Mouse (Mus musculus): ENCODE measurements at regions not wholly inside any gene's neighbourhood (a gene's known extent, or its start where the extent isn't known, plus 50 kb on each side); places are given as distances from the start of the nearest gene placed in this dataset.

GRCm38 (mm10) chr19:52768117-52768516 is 271.9 kb downstream of the Xpnpep1 start:
- DNase-seq (ENCODE audit: low spot score), result no peak
- Histone ChIP-seq H3K9ac (ENCODE audit: low read depth, low read length) (no peak overlapping the region), H3K9me3 (ENCODE audit: control insufficient read depth, low read length) (no peaks in the 10 kb centered on the region), H3K27me3 (replicated peaks; ENCODE audit: control insufficient read depth, insufficient read depth, low read length) (no peaks in the 10 kb centered on the region), H3K36me3 (ENCODE audit: control insufficient read depth, insufficient read depth, low read length) (no peaks in the 10 kb centered on the region), H3K4me3 (ENCODE audit: low read depth, low read length) (no peak overlapping the region), H3K4me2 (ENCODE audit: low read depth, low read length) (no peak overlapping the region), H3K4me1 (ENCODE audit: control insufficient read depth, insufficient read depth, low read length) (no peaks in the 10 kb centered on the region), H3K27ac (replicated peaks; ENCODE audit: low read depth, low read length) (no peak overlapping the region)
- WGBS, result 66% methylated on average over 5 of the region's 5 CpGs
- ATAC-seq (ENCODE audit: low read depth), result no peak

- 87% methylated on average over 9 of the region's 9 CpGs for WGBS
- no peak for DNase-seq (ENCODE audit: low spot score)
Observed at GRCm38 (mm10) chr19:52738946-52739345, 301.1 kb downstream of the Xpnpep1 start.

DNA sequence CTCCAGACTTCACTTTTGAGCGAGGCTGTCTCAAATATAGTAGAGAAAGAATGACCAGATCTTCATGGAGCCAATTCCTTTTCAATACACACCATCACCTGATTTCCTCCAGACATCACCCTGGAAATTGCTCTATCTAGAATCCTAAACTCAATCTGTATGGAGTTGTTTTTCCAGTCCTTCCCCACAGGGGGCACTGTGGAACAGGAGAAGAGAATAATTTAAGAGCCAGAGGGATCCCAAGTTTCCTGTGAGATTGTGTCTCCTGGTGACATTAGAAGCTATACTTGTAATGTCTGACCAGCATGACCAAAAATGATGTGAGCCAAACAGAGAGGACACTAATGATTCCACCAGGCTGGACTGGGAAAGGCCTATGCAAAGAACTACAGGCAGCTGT is 318.2 kb downstream of the Xpnpep1 start:
- H3K9me3 ChIP-seq (ENCODE audit: control insufficient read depth, low read length), result no peaks in the 10 kb centered on the region
- H3K9ac ChIP-seq (ENCODE audit: low read depth, low read length), result no peak overlapping the region
- H3K4me2 ChIP-seq (ENCODE audit: low read depth, low read length), result no peak overlapping the region
- no peaks in the 10 kb centered on the region for H3K36me3 ChIP-seq (ENCODE audit: control insufficient read depth, insufficient read depth, low read length)
- no peak overlapping the region for H3K4me3 ChIP-seq (ENCODE audit: low read depth, low read length)
- no peaks in the 10 kb centered on the region for H3K27me3 ChIP-seq (replicated peaks; ENCODE audit: control insufficient read depth, insufficient read depth, low read length)
- no peaks in the 10 kb centered on the region for H3K4me1 ChIP-seq (ENCODE audit: control insufficient read depth, insufficient read depth, low read length)
- ATAC-seq (ENCODE audit: low read depth), result no peak
- 33% methylated on average over 1 of the region's 1 CpGs for WGBS
- no peak overlapping the region for H3K27ac ChIP-seq (replicated peaks; ENCODE audit: low read depth, low read length)
- DNase-seq (ENCODE audit: low spot score), result no peak

More at GRCm38 (mm10) chr19:52738946-52739345, 301.1 kb downstream of the Xpnpep1 start:
- no peaks in the 10 kb centered on the region for H3K27me3 ChIP-seq (replicated peaks; ENCODE audit: control insufficient read depth, insufficient read depth, low read length)
- no peak overlapping the region for H3K4me2 ChIP-seq (ENCODE audit: low read depth, low read length)
- H3K4me3 ChIP-seq (ENCODE audit: low read depth, low read length), result no peak overlapping the region
- no peaks in the 10 kb centered on the region for H3K9me3 ChIP-seq (ENCODE audit: control insufficient read depth, low read length)
- no peak overlapping the region for H3K27ac ChIP-seq (replicated peaks; ENCODE audit: low read depth, low read length)
- no peaks in the 10 kb centered on the region for H3K36me3 ChIP-seq (ENCODE audit: control insufficient read depth, insufficient read depth, low read length)
- no peaks in the 10 kb centered on the region for H3K4me1 ChIP-seq (ENCODE audit: control insufficient read depth, insufficient read depth, low read length)
- H3K9ac ChIP-seq (ENCODE audit: low read depth, low read length), result no peak overlapping the region
- ATAC-seq (ENCODE audit: low read depth), result no peak

GRCm38 (mm10) chr19:52715359-52715758 is 324.7 kb downstream of the Xpnpep1 start:
- Histone ChIP-seq H3K4me1 (ENCODE audit: control insufficient read depth, insufficient read depth, low read length) (no peaks in the 10 kb centered on the region), H3K9me3 (ENCODE audit: control insufficient read depth, low read length) (no peaks in the 10 kb centered on the region), H3K36me3 (ENCODE audit: control insufficient read depth, insufficient read depth, low read length) (no peaks in the 10 kb centered on the region), H3K27ac (replicated peaks; ENCODE audit: low read depth, low read length) (no peak overlapping the region), H3K9ac (ENCODE audit: low read depth, low read length) (no peak overlapping the region), H3K4me3 (ENCODE audit: low read depth, low read length) (no peak overlapping the region), H3K4me2 (ENCODE audit: low read depth, low read length) (no peak overlapping the region), H3K27me3 (replicated peaks; ENCODE audit: control insufficient read depth, insufficient read depth, low read length) (no peaks in the 10 kb centered on the region)
- DNase-seq (ENCODE audit: low spot score), result peak; percentile 27
- WGBS, result 33% methylated on average over 5 of the region's 5 CpGs
- ATAC-seq (ENCODE audit: low read depth), result no peak

DNA sequence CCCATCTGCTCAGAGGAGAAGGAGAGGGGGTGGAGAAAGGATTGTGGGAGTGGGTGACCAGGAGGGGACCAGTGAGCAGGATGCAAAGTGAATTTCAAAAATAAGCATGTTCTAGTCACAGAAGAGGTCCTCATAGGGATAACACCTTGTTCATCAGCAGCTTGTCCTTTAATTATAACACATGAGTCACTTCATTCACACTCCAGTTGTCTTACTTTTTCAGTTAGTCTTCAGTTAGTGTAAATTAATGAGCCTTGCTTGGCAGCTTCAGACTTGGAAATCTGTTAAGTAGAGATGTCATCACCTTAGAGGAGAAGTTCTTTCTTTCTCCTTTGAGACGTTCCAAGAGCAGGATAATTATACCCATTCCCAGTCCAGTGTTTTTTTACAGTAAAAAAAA is 332.3 kb downstream of the Xpnpep1 start:
- no peaks in the 10 kb centered on the region for H3K27me3 ChIP-seq (replicated peaks; ENCODE audit: control insufficient read depth, insufficient read depth, low read length)
- H3K27ac ChIP-seq (replicated peaks; ENCODE audit: low read depth, low read length), result no peak overlapping the region
- no peak overlapping the region for H3K9ac ChIP-seq (ENCODE audit: low read depth, low read length)
- H3K9me3 ChIP-seq (ENCODE audit: control insufficient read depth, low read length), result no peaks in the 10 kb centered on the region
- H3K4me1 ChIP-seq (ENCODE audit: control insufficient read depth, insufficient read depth, low read length), result no peaks in the 10 kb centered on the region
- no peak overlapping the region for H3K4me2 ChIP-seq (ENCODE audit: low read depth, low read length)
- ATAC-seq (ENCODE audit: low read depth) (no peak), DNase-seq (ENCODE audit: low spot score) (no peak)
- no peak overlapping the region for H3K4me3 ChIP-seq (ENCODE audit: low read depth, low read length)
- WGBS, result 60% methylated on average over 1 of the region's 1 CpGs
- H3K36me3 ChIP-seq (ENCODE audit: control insufficient read depth, insufficient read depth, low read length), result no peaks in the 10 kb centered on the region

GRCm38 (mm10) chr19:52661009-52661408 is 379.0 kb downstream of the Xpnpep1 start:
- no peaks in the 10 kb centered on the region for H3K27me3 ChIP-seq (replicated peaks; ENCODE audit: control insufficient read depth, insufficient read depth, low read length)
- H3K4me1 ChIP-seq (ENCODE audit: control insufficient read depth, insufficient read depth, low read length), result no peaks in the 10 kb centered on the region
- no peak overlapping the region for H3K4me3 ChIP-seq (ENCODE audit: low read depth, low read length)
- 48% methylated on average over 5 of the region's 5 CpGs for WGBS
- ATAC-seq (ENCODE audit: low read depth) (0 out of 2 replicates have a peak, but pooled peaks have one; percentile 47), DNase-seq (ENCODE audit: low spot score) (peak; percentile 53)
- no peak overlapping the region for H3K4me2 ChIP-seq (ENCODE audit: low read depth, low read length)
- H3K36me3 ChIP-seq (ENCODE audit: control insufficient read depth, insufficient read depth, low read length), result no peaks in the 10 kb centered on the region
- H3K27ac ChIP-seq (replicated peaks; ENCODE audit: low read depth, low read length), result no peak overlapping the region
- no peaks in the 10 kb centered on the region for H3K9me3 ChIP-seq (ENCODE audit: control insufficient read depth, low read length)
- H3K9ac ChIP-seq (ENCODE audit: low read depth, low read length), result no peak overlapping the region

DNA sequence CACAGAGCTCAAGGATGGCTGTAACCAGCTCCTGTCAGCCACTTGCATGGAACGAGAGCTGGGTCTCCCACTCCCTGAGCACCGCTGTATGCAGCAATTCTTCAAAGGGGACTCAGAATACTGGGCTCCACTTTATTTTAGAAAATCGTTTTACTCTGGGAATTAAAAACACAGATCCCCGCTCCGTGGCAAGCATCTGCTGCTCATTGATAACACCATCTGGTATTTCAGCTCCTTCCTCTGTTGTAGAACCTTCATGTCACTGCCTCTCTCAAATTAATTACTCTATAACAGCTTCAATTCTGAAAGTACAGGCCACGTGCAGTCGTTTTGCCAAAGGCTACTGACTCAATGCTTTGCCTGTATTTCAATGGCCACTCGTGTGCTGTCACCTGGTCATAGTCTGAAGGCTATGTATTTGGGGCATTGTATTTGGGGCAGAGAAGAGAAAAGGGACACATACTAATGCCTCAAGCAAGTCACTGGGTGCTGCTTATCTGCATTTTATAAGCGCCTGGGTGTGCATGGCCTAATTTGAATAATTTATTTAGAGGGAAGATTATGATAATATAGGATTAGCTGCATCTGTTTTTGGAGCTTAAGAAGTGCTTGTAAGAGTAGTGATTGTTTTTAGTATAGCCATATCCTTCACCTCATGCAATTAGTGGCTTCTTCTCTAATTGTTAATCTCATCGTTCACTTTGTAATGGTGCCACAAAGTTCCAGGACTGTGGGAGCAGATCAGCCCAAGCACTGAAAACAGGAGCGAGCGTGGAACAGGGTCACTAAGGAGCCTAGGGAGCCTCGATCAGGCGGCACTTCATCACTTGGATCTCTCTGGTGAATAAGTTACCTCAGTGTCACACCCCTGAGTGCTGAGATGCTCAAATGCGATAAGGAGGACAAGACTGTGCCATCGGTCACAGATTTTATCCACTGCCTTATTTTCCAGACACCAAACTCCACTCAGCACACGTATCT is 383.3 kb downstream of the Ins1 start:
- ATAC-seq (ENCODE audit: low read depth) (no peak), DNase-seq (ENCODE audit: low spot score) (no peak)
- Histone ChIP-seq H3K27me3 (replicated peaks; ENCODE audit: control insufficient read depth, insufficient read depth, low read length) (no peaks in the 10 kb centered on the region), H3K4me2 (ENCODE audit: low read depth, low read length) (no peak overlapping the region), H3K36me3 (ENCODE audit: control insufficient read depth, insufficient read depth, low read length) (no peaks in the 10 kb centered on the region), H3K27ac (replicated peaks; ENCODE audit: low read depth, low read length) (no peak overlapping the region), H3K4me3 (ENCODE audit: low read depth, low read length) (no peak overlapping the region), H3K4me1 (ENCODE audit: control insufficient read depth, insufficient read depth, low read length) (no peaks in the 10 kb centered on the region), H3K9ac (ENCODE audit: low read depth, low read length) (no peak overlapping the region), H3K9me3 (ENCODE audit: control insufficient read depth, low read length) (no peaks in the 10 kb centered on the region)
- 50% methylated on average over 17 of the region's 17 CpGs for WGBS

- no peak overlapping the region for H3K4me3 ChIP-seq (ENCODE audit: low read depth, low read length)
- no peaks in the 10 kb centered on the region for H3K4me1 ChIP-seq (ENCODE audit: control insufficient read depth, insufficient read depth, low read length)
- DNase-seq (ENCODE audit: low spot score) (no peak), ATAC-seq (ENCODE audit: low read depth) (no peak)
- WGBS, result 38% methylated on average over 5 of the region's 5 CpGs
- H3K27ac ChIP-seq (replicated peaks; ENCODE audit: low read depth, low read length), result no peak overlapping the region
- H3K4me2 ChIP-seq (ENCODE audit: low read depth, low read length), result no peak overlapping the region
- H3K36me3 ChIP-seq (ENCODE audit: control insufficient read depth, insufficient read depth, low read length), result no peaks in the 10 kb centered on the region
- H3K9ac ChIP-seq (ENCODE audit: low read depth, low read length), result no peak overlapping the region
- no peaks in the 10 kb centered on the region for H3K9me3 ChIP-seq (ENCODE audit: control insufficient read depth, low read length)
- no peaks in the 10 kb centered on the region for H3K27me3 ChIP-seq (replicated peaks; ENCODE audit: control insufficient read depth, insufficient read depth, low read length)
Observed at GRCm38 (mm10) chr19:52640228-52640627, 376.1 kb downstream of the Ins1 start.

- no peaks in the 10 kb centered on the region for H3K27me3 ChIP-seq (replicated peaks; ENCODE audit: control insufficient read depth, insufficient read depth, low read length)
- no peaks in the 10 kb centered on the region for H3K36me3 ChIP-seq (ENCODE audit: control insufficient read depth, insufficient read depth, low read length)
- no peaks in the 10 kb centered on the region for H3K9me3 ChIP-seq (ENCODE audit: control insufficient read depth, low read length)
- ATAC-seq (ENCODE audit: low read depth) (no peak), DNase-seq (ENCODE audit: low spot score) (peak; percentile 56)
- H3K4me3 ChIP-seq (ENCODE audit: low read depth, low read length), result no peak overlapping the region
- H3K9ac ChIP-seq (ENCODE audit: low read depth, low read length), result no peak overlapping the region
- 63% methylated on average over 4 of the region's 4 CpGs for WGBS
- no peak overlapping the region for H3K27ac ChIP-seq (replicated peaks; ENCODE audit: low read depth, low read length)
- H3K4me2 ChIP-seq (ENCODE audit: low read depth, low read length), result no peak overlapping the region
- H3K4me1 ChIP-seq (ENCODE audit: control insufficient read depth, insufficient read depth, low read length), result no peaks in the 10 kb centered on the region
Observed at GRCm38 (mm10) chr19:52632501-52632900, 368.4 kb downstream of the Ins1 start.
